Mouse (Mus musculus) forebrain, embryonic 14.5 days (tissue): ENCODE measurements at regions not wholly inside any gene's neighbourhood (a gene's known extent, or its start where the extent isn't known, plus 50 kb on each side); places are given as distances from the start of the nearest gene placed in this dataset.
A peak's percentile ranks its signal among the peaks of the same experiment; 100 is the strongest.
"Not testable (repeated sequence)": the region's sequence is repeated elsewhere in the genome, so short reads cannot be mapped to it uniquely, and the experiment has no call there.

Source experiments
- ATAC-seq: fragments of 200-750 bp; cut with Nextera tagmentation; 2 replicates; pipeline ENCODE4 v1.8.0; 2017; ENCODE audit warnings: mild to moderate bottlenecking, moderate library complexity
- DNase-seq: peaks from one replicate; pipeline ENCODE4 v3.0.0-alpha.2; 2015; ENCODE audit warnings: low spot score
- H3K27ac ChIP-seq: fragments of 300-500 bp; sonication (generic); 2 replicates; pipeline ENCODE4 v1.5.1; 2014; ENCODE audit warnings: low read depth, mild to moderate bottlenecking, control low read depth, low read length, moderate library complexity
- H3K27me3 ChIP-seq: fragments of 300-500 bp; sonication (generic); replicated peaks from 2 replicates; pipeline ENCODE4 v1.6.1; 2014; ENCODE audit warnings: low read length, control low read depth, mixed read lengths; ENCODE audit not compliant: control insufficient read depth, insufficient read depth
- H3K36me3 ChIP-seq: fragments of 300-500 bp; sonication (generic); 2 replicates; pipeline ENCODE4 v1.6.1; 2014; ENCODE audit warnings: low read length, control low read depth; ENCODE audit not compliant: control insufficient read depth, insufficient read depth
- H3K4me1 ChIP-seq: fragments of 300-500 bp; sonication (generic); 2 replicates; pipeline ENCODE4 v1.6.1; 2014; ENCODE audit warnings: antibody characterized with exemption, low read length, control low read depth; ENCODE audit not compliant: control insufficient read depth, insufficient read depth
- H3K4me2 ChIP-seq: fragments of 300-500 bp; sonication (generic); 2 replicates; pipeline ENCODE4 v1.6.1; 2014; ENCODE audit warnings: mild to moderate bottlenecking, control low read depth, low read length
- H3K4me3 ChIP-seq: fragments of 300-500 bp; sonication (generic); 2 replicates; pipeline ENCODE4 v1.5.1; 2014; ENCODE audit warnings: low read depth, low read length, control low read depth
- H3K9ac ChIP-seq: fragments of 300-500 bp; sonication (generic); 2 replicates; pipeline ENCODE4 v1.6.1; 2014; ENCODE audit warnings: mild to moderate bottlenecking, low read length, control low read depth, moderate library complexity
- H3K9me3 ChIP-seq: fragments of 300-500 bp; sonication (generic); replicated peaks from 2 replicates; pipeline ENCODE4 v1.6.1; 2016; ENCODE audit warnings: low read length, control low read depth, mixed read lengths; ENCODE audit not compliant: control insufficient read depth
- WGBS: fragments of 180-500 bp; shearing (Covaris S2); extraction: QIAGEN DNeasy Blood & Tissue Kit; methylation state at CpG from one replicate; pipeline ENCODE4 v1.1.7; 2014; 5-methylcytosine and 5-hydroxymethylcytosine counted together

DNA sequence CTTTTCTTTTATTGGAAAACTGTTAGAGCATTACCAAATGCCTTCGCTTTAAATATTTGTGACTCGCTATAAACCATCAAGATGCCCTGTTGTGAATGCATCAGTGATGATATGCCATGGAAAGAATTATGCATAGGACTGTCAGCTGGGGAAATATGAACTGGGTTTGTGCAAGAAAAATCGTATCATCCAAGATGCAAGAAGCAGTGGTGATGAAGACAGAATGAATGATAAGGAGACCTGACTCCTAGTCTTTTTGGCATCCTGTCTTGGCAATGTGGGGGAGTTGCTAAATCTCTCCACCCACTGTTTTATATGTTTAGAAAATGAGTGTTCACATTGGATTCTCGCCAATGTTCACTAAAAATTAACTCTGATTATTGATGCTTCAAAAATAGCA is 963.4 kb downstream of the Adgrl3 start:
- Histone ChIP-seq H3K27me3 (no peaks in the 10 kb centered on the region), H3K4me3 (no peak overlapping the region), H3K36me3 (no peaks in the 10 kb centered on the region), H3K9me3 (no peaks in the 10 kb centered on the region), H3K27ac (no peak overlapping the region), H3K4me1 (no peaks in the 10 kb centered on the region), H3K4me2 (no peak overlapping the region), H3K9ac (no peak overlapping the region)
- peak; percentile 41 for DNase-seq
- ATAC-seq: no peak
- 84% methylated on average over 4 of the region's 4 CpGs for WGBS

DNA sequence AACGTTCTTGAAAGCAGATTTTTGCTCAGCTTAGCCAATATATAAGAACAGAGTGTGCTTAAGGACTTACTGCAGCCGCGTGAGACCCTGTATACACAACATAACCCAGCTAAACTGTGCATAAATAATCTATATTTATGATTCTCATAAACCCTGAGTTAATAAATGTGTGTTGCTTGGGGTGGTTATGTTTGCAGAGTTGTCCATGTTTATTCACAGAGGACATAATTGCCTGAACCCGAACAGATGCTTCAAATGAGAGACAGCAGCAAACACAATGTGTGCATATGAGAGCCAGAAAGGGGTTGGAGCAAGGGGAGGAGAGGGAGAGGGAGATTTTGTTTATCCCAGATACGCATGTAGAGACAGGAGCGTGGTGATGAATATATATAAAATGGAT is 968.1 kb downstream of the Adgrl3 start:
- H3K27ac ChIP-seq: no peak overlapping the region
- no peaks in the 10 kb centered on the region for H3K36me3 ChIP-seq
- H3K4me1 ChIP-seq: no peaks in the 10 kb centered on the region
- no peak overlapping the region for H3K4me3 ChIP-seq
- no peaks in the 10 kb centered on the region for H3K9me3 ChIP-seq
- DNase-seq: no peak
- H3K9ac ChIP-seq: no peak overlapping the region
- H3K27me3 ChIP-seq: no peaks in the 10 kb centered on the region
- no peak overlapping the region for H3K4me2 ChIP-seq
- 89% methylated on average over 6 of the region's 6 CpGs for WGBS
- ATAC-seq: no peak

- Histone ChIP-seq H3K36me3 (no peaks in the 10 kb centered on the region), H3K4me2 (no peak overlapping the region), H3K27ac (no peak overlapping the region), H3K27me3 (no peaks in the 10 kb centered on the region), H3K9me3 (no peaks in the 10 kb centered on the region), H3K4me1 (no peaks in the 10 kb centered on the region), H3K9ac (no peak overlapping the region), H3K4me3 (no peak overlapping the region)
- DNase-seq: no peak
- ATAC-seq: no peak
- WGBS: 97% methylated on average over 2 of the region's 2 CpGs
These were observed 988.0 kb downstream of the Adgrl3 start for GRCm38 (mm10) chr5:82007955-82008354.

DNA sequence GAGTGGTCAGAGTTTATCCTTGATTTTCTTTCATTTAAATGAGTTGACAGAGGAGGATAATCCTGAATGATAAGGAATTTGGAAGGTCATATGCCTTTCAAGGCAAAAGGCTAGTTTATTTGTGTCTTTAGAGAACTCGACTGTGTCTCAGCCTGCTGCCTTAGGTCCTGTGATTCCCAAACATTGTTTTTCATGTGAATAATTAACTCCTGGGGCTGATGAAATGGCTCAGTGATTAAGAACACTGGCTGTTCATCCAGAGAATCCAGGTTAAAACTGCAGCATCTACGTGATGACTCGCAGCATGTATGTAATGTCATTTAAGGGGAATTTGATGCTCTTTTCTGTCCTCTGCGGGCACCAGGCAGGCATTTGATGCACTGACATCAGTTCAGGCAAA is 1004.2 kb downstream of the Adgrl3 start:
- Histone ChIP-seq H3K4me2 (no peak overlapping the region), H3K9ac (no peak overlapping the region), H3K9me3 (no peaks in the 10 kb centered on the region), H3K27me3 (no peaks in the 10 kb centered on the region), H3K27ac (no peak overlapping the region), H3K36me3 (no peaks in the 10 kb centered on the region), H3K4me3 (no peak overlapping the region), H3K4me1 (no peaks in the 10 kb centered on the region)
- WGBS: 5% methylated on average over 4 of the region's 4 CpGs
- ATAC-seq (no peak), DNase-seq (no peak)

DNA sequence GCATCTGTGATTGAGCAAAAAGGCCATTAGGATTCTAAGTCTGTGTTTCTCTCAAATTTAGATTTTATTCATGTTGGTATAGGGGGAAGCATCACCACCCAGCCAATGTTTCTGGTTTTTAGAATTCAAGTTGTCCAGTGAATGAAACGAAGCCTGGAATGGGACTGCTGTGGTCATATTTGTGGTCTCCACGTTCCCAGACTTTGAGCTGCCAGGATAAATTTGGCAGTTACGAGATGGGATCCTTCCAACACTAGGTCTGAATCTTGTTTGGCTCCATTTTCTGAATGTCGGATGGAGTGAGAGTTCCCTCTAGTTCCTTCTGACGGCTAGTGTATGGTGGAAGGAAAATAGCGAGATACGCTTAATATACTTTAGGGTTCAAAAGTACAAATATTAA is 1014.8 kb downstream of the Adgrl3 start:
- H3K9me3 ChIP-seq: no peaks in the 10 kb centered on the region
- H3K27me3 ChIP-seq: no peaks in the 10 kb centered on the region
- H3K27ac ChIP-seq: no peak overlapping the region
- ATAC-seq (no peak), DNase-seq (no peak)
- H3K4me2 ChIP-seq: no peak overlapping the region
- no peak overlapping the region for H3K4me3 ChIP-seq
- no peaks in the 10 kb centered on the region for H3K4me1 ChIP-seq
- H3K9ac ChIP-seq: no peak overlapping the region
- WGBS: 90% methylated on average over 7 of the region's 7 CpGs
- no peaks in the 10 kb centered on the region for H3K36me3 ChIP-seq

- Histone ChIP-seq H3K9ac (no peak overlapping the region), H3K4me3 (no peak overlapping the region), H3K4me2 (no peak overlapping the region), H3K27me3 (no peaks in the 10 kb centered on the region), H3K9me3 (no peaks in the 10 kb centered on the region), H3K4me1 (no peaks in the 10 kb centered on the region), H3K36me3 (no peaks in the 10 kb centered on the region), H3K27ac (no peak overlapping the region)
- no peak for ATAC-seq
- 82% methylated on average over 2 of the region's 2 CpGs for WGBS
- DNase-seq: no peak
These were observed 1026.2 kb downstream of the Adgrl3 start for GRCm38 (mm10) chr5:82046106-82046505.

DNA sequence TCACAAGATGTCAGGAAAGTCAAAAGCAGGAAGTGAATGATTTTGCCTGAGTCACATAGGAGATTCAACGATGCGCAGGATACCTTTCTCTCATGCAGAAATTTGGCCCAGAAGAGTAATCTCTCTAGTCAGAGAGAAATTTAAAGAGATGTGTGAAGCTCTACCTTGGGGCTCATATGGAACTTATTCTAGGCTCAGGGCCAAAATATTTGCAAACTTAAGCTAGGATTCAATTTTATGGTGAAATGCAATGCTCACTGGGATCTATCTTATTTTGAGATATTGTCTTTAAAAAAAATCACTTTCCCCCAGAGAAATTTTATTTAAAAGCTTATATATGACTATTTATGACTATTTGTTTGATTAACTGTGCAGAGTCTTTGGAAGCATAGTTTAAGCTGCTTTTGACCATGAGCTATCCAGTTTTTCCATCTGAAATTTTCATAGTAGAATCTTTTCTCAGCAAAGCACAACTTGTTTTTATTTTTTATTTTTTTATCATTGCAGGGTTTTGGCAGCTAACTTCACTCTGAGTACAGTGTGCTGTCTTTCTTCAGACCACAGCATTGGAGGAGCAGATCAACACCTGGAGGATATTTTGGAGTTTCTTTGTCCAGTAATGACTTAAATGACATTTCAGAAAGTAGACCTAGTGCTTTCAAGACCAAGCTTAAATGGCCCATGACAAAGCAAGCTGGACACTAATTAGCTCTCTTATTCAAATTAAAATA is 1039.3 kb downstream of the Adgrl3 start:
- no peaks in the 10 kb centered on the region for H3K9me3 ChIP-seq
- no peaks in the 10 kb centered on the region for H3K27me3 ChIP-seq
- H3K4me2 ChIP-seq: no peak overlapping the region
- no peaks in the 10 kb centered on the region for H3K4me1 ChIP-seq
- WGBS: 99% methylated on average over 2 of the region's 2 CpGs
- H3K36me3 ChIP-seq: no peaks in the 10 kb centered on the region
- DNase-seq (no peak), ATAC-seq (no peak)
- H3K9ac ChIP-seq: no peak overlapping the region
- H3K4me3 ChIP-seq: no peak overlapping the region
- H3K27ac ChIP-seq: no peak overlapping the region

- Histone ChIP-seq H3K4me2 (no peak overlapping the region), H3K4me3 (no peak overlapping the region), H3K27me3 (no peaks in the 10 kb centered on the region), H3K4me1 (no peaks in the 10 kb centered on the region), H3K27ac (no peak overlapping the region), H3K9me3 (no peaks in the 10 kb centered on the region), H3K36me3 (no peaks in the 10 kb centered on the region), H3K9ac (no peak overlapping the region)
- DNase-seq: peak; percentile 38
- no peak for ATAC-seq
- WGBS: 55% methylated on average over 1 of the region's 1 CpGs
These were observed 1040.7 kb downstream of the Adgrl3 start for GRCm38 (mm10) chr5:82060679-82061078.

DNA sequence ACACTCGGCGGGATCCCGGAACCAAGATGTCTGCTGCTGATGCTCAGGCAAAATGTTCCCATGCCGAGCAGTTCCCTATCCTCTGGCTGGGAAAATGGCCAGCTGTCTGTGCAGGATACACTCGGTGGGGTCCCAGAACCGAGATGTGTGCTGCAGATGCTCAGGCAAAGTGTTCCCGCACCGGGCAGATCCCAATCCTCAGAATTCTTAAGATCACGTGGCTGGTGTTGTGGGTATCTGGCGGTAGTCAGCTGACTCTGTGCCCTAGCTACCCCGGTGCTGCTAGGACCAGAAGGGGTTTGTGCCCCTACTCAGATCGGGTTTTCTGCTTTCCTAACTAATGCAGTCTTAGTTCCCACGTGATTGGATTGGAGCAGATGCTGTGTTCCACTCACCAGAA is 1049.3 kb downstream of the Adgrl3 start:
- 91% methylated on average over 13 of the region's 13 CpGs for WGBS
- not testable (repeated sequence) for H3K4me1 ChIP-seq, DNase-seq, ATAC-seq, H3K4me2 ChIP-seq, H3K27ac ChIP-seq, H3K4me3 ChIP-seq, H3K9me3 ChIP-seq, H3K36me3 ChIP-seq, H3K9ac ChIP-seq, H3K27me3 ChIP-seq
